Mouse (Mus musculus) heart, embryonic 14.5 days (tissue): ENCODE measurements around the gene Grik1. TPM values are rescaled to one million over a fixed set of nuclear protein-coding genes. Genes with fewer than 3 reads are reported as not detected.

Experiments
- ATAC-seq: fragments of 200-750 bp; cut with Nextera tagmentation; 2 replicates; pipeline ENCODE4 v1.8.0; 2017; ENCODE audit warnings: low read depth, moderate TSS enrichment; ENCODE audit not compliant: insufficient number of reproducible peaks, insufficient read depth, low FRiP score
- H3K27ac ChIP-seq, 2 experiments: fragments of 200-500 bp in 1 of 2; fragments of 300-500 bp in 1 of 2; sonication (generic) in 1 of 2; replicated peaks in 1 of 2; 2 replicates each; pipeline ENCODE4 v1.5.1; 2012 to 2014; ENCODE audit warnings: low read depth in 2 of 2, low read length in 2 of 2, control low read depth in 1 of 2, mild to moderate bottlenecking in 1 of 2, mixed read lengths in 1 of 2; ENCODE audit not compliant: control insufficient read depth in 1 of 2, insufficient read depth in 1 of 2
- H3K27me3 ChIP-seq: fragments of 300-500 bp; sonication (generic); 2 replicates; pipeline ENCODE4 v1.6.1; 2014; ENCODE audit warnings: mild to moderate bottlenecking, low read length, control low read depth; ENCODE audit not compliant: control insufficient read depth, insufficient read depth
- H3K36me3 ChIP-seq: fragments of 300-500 bp; sonication (generic); 2 replicates; pipeline ENCODE4 v1.6.1; 2014; ENCODE audit warnings: mild to moderate bottlenecking, control low read depth, low read length, mixed read lengths; ENCODE audit not compliant: control insufficient read depth, insufficient read depth
- H3K4me1 ChIP-seq, 2 experiments: fragments of 200-500 bp in 1 of 2; fragments of 300-500 bp in 1 of 2; sonication (generic) in 1 of 2; 2 replicates each; pipeline ENCODE4 v1.6.1; 2012 to 2014; ENCODE audit warnings: low read length in 2 of 2, control low read depth in 1 of 2, mixed read lengths in 1 of 2; ENCODE audit not compliant: control insufficient read depth in 2 of 2, insufficient read depth in 2 of 2
- H3K4me2 ChIP-seq: fragments of 300-500 bp; sonication (generic); 2 replicates; pipeline ENCODE4 v1.6.1; 2014; ENCODE audit warnings: mild to moderate bottlenecking, low read length
- H3K4me3 ChIP-seq, 2 experiments: fragments of 200-500 bp in 1 of 2; fragments of 300-500 bp in 1 of 2; sonication (generic) in 1 of 2; 2 replicates each; pipeline ENCODE4 v1.5.1; 2012 to 2014; ENCODE audit warnings: low read length in 2 of 2, mild to moderate bottlenecking in 2 of 2, control low read depth in 1 of 2, low read depth in 1 of 2, moderate library complexity in 1 of 2; ENCODE audit not compliant: control insufficient read depth in 1 of 2, insufficient read depth in 1 of 2
- H3K9ac ChIP-seq: fragments of 300-500 bp; sonication (generic); 2 replicates; pipeline ENCODE4 v1.6.1; 2014; ENCODE audit warnings: mild to moderate bottlenecking, low read length
- H3K9me3 ChIP-seq: fragments of 300-500 bp; sonication (generic); 2 replicates; pipeline ENCODE4 v1.6.1; 2016; ENCODE audit warnings: low read length, control low read depth; ENCODE audit not compliant: control insufficient read depth
- WGBS: fragments of 180-500 bp; shearing (Covaris S2); extraction: QIAGEN DNeasy Blood & Tissue Kit; methylation state at CpG from one replicate; pipeline ENCODE4 v1.1.7; 2014; 5-methylcytosine and 5-hydroxymethylcytosine counted together
- polyA plus RNA-seq: library from polyadenylated mRNA; unstranded; fragments of >200 nt; fragmentation: Nextera tagmentation; extraction: Ambion mirVana; gene quantifications from 2 replicates; pipeline ENCODE4 v1.2.1, GENCODE M21; 2014

Gene Grik1
- polyA plus RNA-seq, 1 experiment from 2014 or later, result 0.31 TPM

DNA sequence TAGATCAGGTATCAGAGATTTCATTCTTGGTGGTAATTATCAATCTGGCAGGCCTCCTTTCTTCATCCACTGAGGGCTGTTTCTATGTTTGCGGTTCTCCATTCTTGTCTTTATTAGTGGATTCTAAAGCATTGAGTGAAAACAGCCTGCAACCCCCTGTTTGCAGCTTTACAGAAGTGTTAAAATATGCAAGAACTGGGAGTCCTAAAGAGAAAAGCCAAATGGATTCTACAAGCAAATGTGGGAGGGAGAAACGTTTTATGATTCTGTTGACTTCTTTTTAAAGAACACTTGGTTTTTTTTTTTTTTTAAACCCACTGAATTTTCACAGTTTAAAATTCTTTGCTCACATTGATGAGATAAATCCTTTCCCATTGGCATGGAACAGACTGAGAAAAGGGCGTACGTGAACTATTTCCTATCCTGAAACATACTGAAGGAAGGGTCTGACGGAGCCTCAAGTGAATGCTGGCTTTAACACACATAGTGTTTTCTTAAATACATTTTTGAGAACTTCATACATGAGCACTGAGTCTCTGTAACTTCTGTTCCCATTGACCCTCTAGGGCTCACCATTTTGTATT, 195.8 kb downstream of the Grik1 start:
- no peaks in the 10 kb centered on the region for H3K36me3 ChIP-seq
- H3K4me3 ChIP-seq, result no peak overlapping the region
- H3K27me3 ChIP-seq, result no peaks in the 10 kb centered on the region
- no peak for ATAC-seq
- H3K4me2 ChIP-seq, result no peak overlapping the region
- 57% methylated on average over 5 of the region's 5 CpGs for WGBS
- H3K27ac ChIP-seq, result no peak overlapping the region
- no peaks in the 10 kb centered on the region for H3K9me3 ChIP-seq
- no peak overlapping the region for H3K9ac ChIP-seq
- no peaks in the 10 kb centered on the region for H3K4me1 ChIP-seq

GRCm38 (mm10) chr16:88087280-88087679, 202.8 kb downstream of the Grik1 start:
- no peak for ATAC-seq
- Histone ChIP-seq H3K9me3 (no peaks in the 10 kb centered on the region), H3K9ac (no peak overlapping the region), H3K27me3 (no peaks in the 10 kb centered on the region), H3K4me1 (no peaks in the 10 kb centered on the region), H3K4me3 (no peak overlapping the region), H3K4me2 (no peak overlapping the region), H3K36me3 (no peaks in the 10 kb centered on the region), H3K27ac (no peak overlapping the region)
- 73% methylated on average over 7 of the region's 7 CpGs for WGBS

GRCm38 (mm10) chr16:88074716-88075115, 215.3 kb downstream of the Grik1 start:
- Histone ChIP-seq H3K4me3 (no peak overlapping the region), H3K27ac (no peak overlapping the region), H3K9ac (no peak overlapping the region), H3K4me1 (no peaks in the 10 kb centered on the region), H3K36me3 (no peaks in the 10 kb centered on the region), H3K4me2 (no peak overlapping the region), H3K27me3 (no peaks in the 10 kb centered on the region), H3K9me3 (no peaks in the 10 kb centered on the region)
- no peak for ATAC-seq
- 56% methylated on average over 5 of the region's 5 CpGs for WGBS

DNA sequence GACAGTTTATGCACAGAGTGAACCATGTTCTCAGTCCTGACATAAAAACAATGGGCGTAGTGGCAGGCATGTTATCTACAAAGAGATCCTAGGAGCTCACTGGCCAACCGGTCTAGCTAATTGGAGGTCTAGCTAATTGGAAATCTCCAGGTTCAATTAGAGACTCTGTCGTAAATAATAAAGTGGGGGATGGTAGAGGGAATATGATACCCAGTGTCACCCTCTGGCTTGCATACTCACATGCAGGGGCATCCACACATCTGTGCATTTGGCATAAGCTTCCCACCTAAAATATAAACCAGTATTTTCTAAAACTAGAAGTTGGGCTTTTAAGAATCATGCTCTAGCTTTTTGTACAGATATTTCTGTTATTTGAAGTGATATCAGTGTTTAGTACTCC, 229.1 kb downstream of the Grik1 start:
- H3K36me3 ChIP-seq, result no peaks in the 10 kb centered on the region
- no peak overlapping the region for H3K9ac ChIP-seq
- H3K27me3 ChIP-seq, result no peaks in the 10 kb centered on the region
- H3K4me3 ChIP-seq, result no peak overlapping the region
- H3K9me3 ChIP-seq, result no peaks in the 10 kb centered on the region
- no peak overlapping the region for H3K4me2 ChIP-seq
- H3K4me1 ChIP-seq, result no peaks in the 10 kb centered on the region
- H3K27ac ChIP-seq, result no peak overlapping the region
- WGBS, result 79% methylated on average over 3 of the region's 3 CpGs
- no peak for ATAC-seq

GRCm38 (mm10) chr16:88048121-88048520, 241.9 kb downstream of the Grik1 start:
- Histone ChIP-seq H3K9me3 (no peaks in the 10 kb centered on the region), H3K27me3 (no peaks in the 10 kb centered on the region), H3K9ac (no peak overlapping the region), H3K4me1 (no peaks in the 10 kb centered on the region), H3K36me3 (no peaks in the 10 kb centered on the region), H3K27ac (no peak overlapping the region), H3K4me3 (no peak overlapping the region), H3K4me2 (no peak overlapping the region)
- WGBS, result 73% methylated on average over 10 of the region's 10 CpGs
- ATAC-seq, result no peak

DNA sequence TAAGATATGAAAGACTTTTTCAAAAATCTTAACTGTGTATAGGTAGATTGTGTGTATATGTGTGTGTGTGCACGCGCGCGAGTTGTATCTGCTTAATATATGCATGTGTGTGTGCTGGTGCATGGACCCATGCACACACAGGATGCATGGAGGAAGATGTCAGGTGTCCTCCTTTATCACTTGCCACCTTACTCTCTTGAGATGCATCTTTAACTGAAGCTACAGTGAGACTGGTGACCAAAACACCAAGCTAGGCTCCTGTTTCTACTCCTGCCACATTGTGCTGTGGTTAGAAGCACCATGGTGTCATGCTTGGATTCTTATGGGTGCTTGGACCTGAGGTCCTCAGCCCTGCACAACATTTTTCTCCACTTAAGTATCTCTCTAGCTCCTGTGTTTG, 245.7 kb downstream of the Grik1 start:
- 99% methylated on average over 4 of the region's 4 CpGs for WGBS
- Histone ChIP-seq H3K27me3 (no peaks in the 10 kb centered on the region), H3K4me2 (no peak overlapping the region), H3K9ac (no peak overlapping the region), H3K4me1 (no peaks in the 10 kb centered on the region; a peak in 1 of 4 replicates), H3K4me3 (no peak overlapping the region), H3K9me3 (no peaks in the 10 kb centered on the region), H3K36me3 (no peaks in the 10 kb centered on the region), H3K27ac (no peak overlapping the region)
- ATAC-seq, result no peak

DNA sequence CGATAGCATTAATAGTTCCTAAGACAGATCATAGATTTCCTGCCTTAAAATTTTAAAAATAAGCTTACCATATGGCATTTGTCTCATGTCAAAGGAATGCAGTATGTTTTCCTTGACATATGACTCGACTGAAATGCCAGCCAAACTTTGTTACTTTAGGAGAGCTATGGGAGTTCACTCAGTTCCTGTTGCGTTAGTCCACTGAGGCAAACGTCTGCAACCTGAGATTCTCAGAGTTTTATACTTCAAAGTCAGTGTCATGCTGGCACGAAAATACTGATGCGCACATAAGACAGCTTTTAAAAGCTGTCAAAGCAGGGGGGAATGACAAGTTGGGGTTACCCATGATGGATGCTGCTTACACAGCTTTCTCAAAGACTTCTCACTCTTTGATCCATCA, 247.6 kb downstream of the Grik1 start:
- 52% methylated on average over 6 of the region's 6 CpGs for WGBS
- Histone ChIP-seq H3K36me3 (no peaks in the 10 kb centered on the region), H3K27me3 (no peaks in the 10 kb centered on the region), H3K9ac (no peak overlapping the region), H3K9me3 (no peaks in the 10 kb centered on the region), H3K27ac (no peak overlapping the region), H3K4me3 (no peak overlapping the region), H3K4me1 (no peaks in the 10 kb centered on the region; a peak in 1 of 4 replicates), H3K4me2 (no peak overlapping the region)
- ATAC-seq, result no peak

- no peaks in the 10 kb centered on the region for H3K36me3 ChIP-seq
- no peak overlapping the region for H3K4me2 ChIP-seq
- no peak overlapping the region for H3K9ac ChIP-seq
- H3K4me3 ChIP-seq, result no peak overlapping the region
- no peaks in the 10 kb centered on the region; a peak in 1 of 4 replicates for H3K4me1 ChIP-seq
- 80% methylated on average over 11 of the region's 11 CpGs for WGBS
- H3K27me3 ChIP-seq, result no peaks in the 10 kb centered on the region
- H3K27ac ChIP-seq, result no peak overlapping the region
- no peaks in the 10 kb centered on the region for H3K9me3 ChIP-seq
- ATAC-seq, result no peak
These were observed 251.5 kb downstream of the Grik1 start for GRCm38 (mm10) chr16:88038503-88039091.
